Mouse (Mus musculus): ENCODE data around the gene Vrk3. TPM values are rescaled to one million over a fixed set of nuclear protein-coding genes. Genes with fewer than 3 reads are reported as not detected.

Gene Vrk3
- polyA plus RNA-seq, 1 experiment from 2014 or later: 30.7 TPM

- ATAC-seq (ENCODE audit: extremely low read depth, insufficient number of reproducible peaks, low FRiP score, low TSS enrichment): no peak
- H3K36me3 ChIP-seq: peaks cover 32% of the 10 kb centered on the region
- 76% methylated on average over 7 of the region's 7 CpGs for WGBS
- no peak overlapping the region for H3K4me2 ChIP-seq
- H3K9me3 ChIP-seq: no peaks in the 10 kb centered on the region
- no peaks in the 10 kb centered on the region; the same call in 1 of the 2 replicates for H3K27me3 ChIP-seq (replicated peaks)
- peaks cover 9% of the 10 kb centered on the region for H3K4me1 ChIP-seq
- no peak overlapping the region for H3K27ac ChIP-seq (replicated peaks)
- no peak overlapping the region for H3K4me3 ChIP-seq
- H3K9ac ChIP-seq: no peak overlapping the region
Measured at GRCm38 (mm10) chr7:44810819-44811557, 62.8 kb downstream of the Vrk3 start.

- Histone ChIP-seq H3K9ac (no peak overlapping the region), H3K9me3 (no peaks in the 10 kb centered on the region), H3K36me3 (peaks cover 32% of the 10 kb centered on the region), H3K4me1 (peaks cover 16% of the 10 kb centered on the region), H3K4me2 (no peak overlapping the region), H3K27ac (replicated peaks) (no peak overlapping the region), H3K4me3 (no peak overlapping the region), H3K27me3 (replicated peaks) (no peaks in the 10 kb centered on the region)
- no peak for ATAC-seq (ENCODE audit: extremely low read depth, insufficient number of reproducible peaks, low FRiP score, low TSS enrichment)
- WGBS: 85% methylated on average over 20 of the region's 20 CpGs
Measured at GRCm38 (mm10) chr7:44812651-44813325, 64.6 kb downstream of the Vrk3 start.

GRCm38 (mm10) chr7:44813985-44814384 lies 65.8 kb downstream of the Vrk3 start:
- peaks cover 38% of the 10 kb centered on the region for H3K36me3 ChIP-seq
- no peak overlapping the region for H3K4me3 ChIP-seq
- H3K9ac ChIP-seq: no peak overlapping the region
- WGBS: 85% methylated on average over 3 of the region's 3 CpGs
- peaks cover 28% of the 10 kb centered on the region for H3K4me1 ChIP-seq
- H3K27me3 ChIP-seq (replicated peaks): no peaks in the 10 kb centered on the region
- no peak overlapping the region for H3K4me2 ChIP-seq
- no peak for ATAC-seq (ENCODE audit: extremely low read depth, insufficient number of reproducible peaks, low FRiP score, low TSS enrichment)
- no peaks in the 10 kb centered on the region for H3K9me3 ChIP-seq
- no peak overlapping the region for H3K27ac ChIP-seq (replicated peaks)

- H3K4me1 ChIP-seq: peaks cover 32% of the 10 kb centered on the region
- no peak overlapping the region for H3K9ac ChIP-seq
- WGBS: 88% methylated on average over 4 of the region's 4 CpGs
- no peak overlapping the region for H3K4me3 ChIP-seq
- H3K4me2 ChIP-seq: peak overlapping the region; percentile 86; the same call in 1 of the 2 replicates
- no peaks in the 10 kb centered on the region for H3K27me3 ChIP-seq (replicated peaks)
- no peak for ATAC-seq (ENCODE audit: extremely low read depth, insufficient number of reproducible peaks, low FRiP score, low TSS enrichment)
- peaks cover 38% of the 10 kb centered on the region for H3K36me3 ChIP-seq
- H3K9me3 ChIP-seq: no peaks in the 10 kb centered on the region
- H3K27ac ChIP-seq (replicated peaks): no peak overlapping the region
Measured at GRCm38 (mm10) chr7:44814423-44814822, 66.2 kb downstream of the Vrk3 start.

GRCm38 (mm10) chr7:44814952-44815553 lies 66.8 kb downstream of the Vrk3 start:
- peak overlapping the region; percentile 86 for H3K4me2 ChIP-seq
- 24% methylated on average over 14 of the region's 14 CpGs for WGBS
- peak overlapping the region; percentile 99 for H3K27ac ChIP-seq (replicated peaks)
- peak overlapping the region; percentile 90 for H3K4me3 ChIP-seq
- peaks cover 39% of the 10 kb centered on the region for H3K4me1 ChIP-seq
- peaks cover 38% of the 10 kb centered on the region for H3K36me3 ChIP-seq
- H3K9me3 ChIP-seq: no peaks in the 10 kb centered on the region
- H3K27me3 ChIP-seq (replicated peaks): no peaks in the 10 kb centered on the region
- no peak for ATAC-seq (ENCODE audit: extremely low read depth, insufficient number of reproducible peaks, low FRiP score, low TSS enrichment)
- H3K9ac ChIP-seq: peak overlapping the region; percentile 69

- H3K9ac ChIP-seq: peak within 1 kb of the TSS; percentile 98
- peak within 1 kb of the TSS; percentile 86 for H3K4me2 ChIP-seq
- peaks cover 47% of the 10 kb centered on the region for H3K4me1 ChIP-seq
- WGBS: under 1% methylated on average over 62 of the region's 62 CpGs
- H3K4me3 ChIP-seq: peak within 1 kb of the TSS; percentile 90
- H3K27ac ChIP-seq (replicated peaks): peak within 1 kb of the TSS; percentile 99
- no peaks in the 10 kb centered on the region for H3K9me3 ChIP-seq
- peak; percentile 84 for ATAC-seq (ENCODE audit: extremely low read depth, insufficient number of reproducible peaks, low FRiP score, low TSS enrichment)
- no peaks in the 10 kb centered on the region for H3K27me3 ChIP-seq (replicated peaks)
- H3K36me3 ChIP-seq: peaks cover 35% of the 10 kb centered on the region
Measured at GRCm38 (mm10) chr7:44815721-44816469, 67.7 kb downstream of the Vrk3 start, which contains the start of the genes Nup62 and Il4i1. Nup62 (plus strand) TSS chr7:44816088. Il4i1 (plus strand) TSS chr7:44816387.

- Histone ChIP-seq H3K27me3 (replicated peaks) (no peaks in the 10 kb centered on the region), H3K9me3 (no peaks in the 10 kb centered on the region), H3K4me3 (peak within 1 kb of the TSS; percentile 90), H3K36me3 (peaks cover 29% of the 10 kb centered on the region), H3K4me1 (peaks cover 53% of the 10 kb centered on the region), H3K9ac (peak within 1 kb of the TSS; percentile 98), H3K27ac (replicated peaks) (peak within 1 kb of the TSS; percentile 99), H3K4me2 (peak within 1 kb of the TSS; percentile 86)
- under 1% methylated on average over 57 of the region's 57 CpGs for WGBS
- peak; percentile 9; the same call in 1 of the 2 replicates for ATAC-seq (ENCODE audit: extremely low read depth, insufficient number of reproducible peaks, low FRiP score, low TSS enrichment)
Measured at GRCm38 (mm10) chr7:44816470-44817021, 68.3 kb downstream of the Vrk3 start, which contains the start of gene Atf5. Atf5 (minus strand) TSS chr7:44816658.

GRCm38 (mm10) chr7:44817441-44817840 lies 69.2 kb downstream of the Vrk3 start:
- ATAC-seq (ENCODE audit: extremely low read depth, insufficient number of reproducible peaks, low FRiP score, low TSS enrichment): no peak
- Histone ChIP-seq H3K9me3 (no peaks in the 10 kb centered on the region), H3K9ac (peak overlapping the region; percentile 98), H3K36me3 (peaks cover 22% of the 10 kb centered on the region), H3K4me2 (peak overlapping the region; percentile 86), H3K27me3 (replicated peaks) (no peaks in the 10 kb centered on the region), H3K4me1 (peaks cover 59% of the 10 kb centered on the region), H3K27ac (replicated peaks) (peak overlapping the region; percentile 99), H3K4me3 (peak overlapping the region; percentile 90)
- 16% methylated on average over 3 of the region's 3 CpGs for WGBS

GRCm38 (mm10) chr7:44818164-44818563 lies 70.0 kb downstream of the Vrk3 start:
- peak overlapping the region; percentile 98 for H3K9ac ChIP-seq
- peak overlapping the region; percentile 86 for H3K4me2 ChIP-seq
- peaks cover 65% of the 10 kb centered on the region for H3K4me1 ChIP-seq
- H3K4me3 ChIP-seq: peak overlapping the region; percentile 90
- 13% methylated on average over 2 of the region's 2 CpGs for WGBS
- H3K27ac ChIP-seq (replicated peaks): peak overlapping the region; percentile 99
- H3K27me3 ChIP-seq (replicated peaks): no peaks in the 10 kb centered on the region
- no peak for ATAC-seq (ENCODE audit: extremely low read depth, insufficient number of reproducible peaks, low FRiP score, low TSS enrichment)
- no peaks in the 10 kb centered on the region for H3K9me3 ChIP-seq
- H3K36me3 ChIP-seq: peaks cover 16% of the 10 kb centered on the region

- Histone ChIP-seq H3K27ac (replicated peaks) (peak overlapping the region; percentile 34), H3K9me3 (no peaks in the 10 kb centered on the region), H3K4me2 (peak overlapping the region; percentile 86), H3K36me3 (peaks cover 11% of the 10 kb centered on the region), H3K9ac (peak overlapping the region; percentile 98), H3K4me3 (peak overlapping the region; percentile 90), H3K27me3 (replicated peaks) (no peaks in the 10 kb centered on the region), H3K4me1 (peaks cover 71% of the 10 kb centered on the region)
- WGBS: 40% methylated on average over 6 of the region's 6 CpGs
- no peak for ATAC-seq (ENCODE audit: extremely low read depth, insufficient number of reproducible peaks, low FRiP score, low TSS enrichment)
Measured at GRCm38 (mm10) chr7:44818751-44819235, 70.6 kb downstream of the Vrk3 start.
